Mouse (Mus musculus) heart, embryonic 15.5 days (tissue): ENCODE measurements around the gene Idh3g. TPM values are rescaled to one million over a fixed set of nuclear protein-coding genes. Genes with fewer than 3 reads are reported as not detected.

Experiments used
- ATAC-seq: fragments of 200-750 bp; cut with Nextera tagmentation; replicated peaks from 2 replicates; pipeline ENCODE4 v1.8.0; 2017; ENCODE audit warnings: low read depth, moderate TSS enrichment; ENCODE audit not compliant: insufficient number of reproducible peaks, insufficient read depth, low FRiP score
- H3K27ac ChIP-seq: fragments of 300-500 bp; sonication (generic); 2 replicates; pipeline ENCODE4 v1.5.1; 2015; ENCODE audit warnings: mild to moderate bottlenecking, inconsistent platforms
- H3K27me3 ChIP-seq: fragments of 300-500 bp; sonication (generic); 2 replicates; pipeline ENCODE4 v1.6.1; 2015; ENCODE audit warnings: inconsistent platforms
- H3K36me3 ChIP-seq: fragments of 300-500 bp; sonication (generic); 2 replicates; pipeline ENCODE4 v1.6.1; 2015; ENCODE audit warnings: mild to moderate bottlenecking, inconsistent platforms
- H3K4me1 ChIP-seq: fragments of 300-500 bp; sonication (generic); replicated peaks from 2 replicates; pipeline ENCODE4 v1.6.1; 2015; ENCODE audit warnings: inconsistent platforms
- H3K4me2 ChIP-seq: fragments of 300-500 bp; sonication (generic); 2 replicates; pipeline ENCODE4 v1.6.1; 2015; ENCODE audit warnings: inconsistent platforms, mild to moderate bottlenecking, moderate library complexity
- H3K4me3 ChIP-seq: fragments of 300-500 bp; sonication (generic); 2 replicates; pipeline ENCODE4 v1.5.1; 2015; ENCODE audit warnings: mild to moderate bottlenecking, inconsistent platforms
- H3K9ac ChIP-seq: fragments of 300-500 bp; sonication (generic); 2 replicates; pipeline ENCODE4 v1.6.1; 2015; ENCODE audit warnings: mild to moderate bottlenecking, inconsistent platforms
- H3K9me3 ChIP-seq: fragments of 300-500 bp; sonication (generic); replicated peaks from 2 replicates; pipeline ENCODE4 v1.6.1; 2016; ENCODE audit warnings: inconsistent platforms
- WGBS: fragments of 180-500 bp; shearing (Covaris S2); methylation state at CpG from one replicate; pipeline ENCODE4 v1.1.7; 2015; ENCODE audit warnings: mixed read lengths; 5-methylcytosine and 5-hydroxymethylcytosine counted together
- polyA plus RNA-seq: library from polyadenylated mRNA; unstranded; fragments of >200 nt; fragmentation: Nextera tagmentation; extraction: Ambion mirVana; gene quantifications from 2 replicates; pipeline ENCODE4 v1.2.1, GENCODE M21; 2015

Gene Idh3g
- 410 and 432 TPM in 2 replicates for polyA plus RNA-seq

DNA sequence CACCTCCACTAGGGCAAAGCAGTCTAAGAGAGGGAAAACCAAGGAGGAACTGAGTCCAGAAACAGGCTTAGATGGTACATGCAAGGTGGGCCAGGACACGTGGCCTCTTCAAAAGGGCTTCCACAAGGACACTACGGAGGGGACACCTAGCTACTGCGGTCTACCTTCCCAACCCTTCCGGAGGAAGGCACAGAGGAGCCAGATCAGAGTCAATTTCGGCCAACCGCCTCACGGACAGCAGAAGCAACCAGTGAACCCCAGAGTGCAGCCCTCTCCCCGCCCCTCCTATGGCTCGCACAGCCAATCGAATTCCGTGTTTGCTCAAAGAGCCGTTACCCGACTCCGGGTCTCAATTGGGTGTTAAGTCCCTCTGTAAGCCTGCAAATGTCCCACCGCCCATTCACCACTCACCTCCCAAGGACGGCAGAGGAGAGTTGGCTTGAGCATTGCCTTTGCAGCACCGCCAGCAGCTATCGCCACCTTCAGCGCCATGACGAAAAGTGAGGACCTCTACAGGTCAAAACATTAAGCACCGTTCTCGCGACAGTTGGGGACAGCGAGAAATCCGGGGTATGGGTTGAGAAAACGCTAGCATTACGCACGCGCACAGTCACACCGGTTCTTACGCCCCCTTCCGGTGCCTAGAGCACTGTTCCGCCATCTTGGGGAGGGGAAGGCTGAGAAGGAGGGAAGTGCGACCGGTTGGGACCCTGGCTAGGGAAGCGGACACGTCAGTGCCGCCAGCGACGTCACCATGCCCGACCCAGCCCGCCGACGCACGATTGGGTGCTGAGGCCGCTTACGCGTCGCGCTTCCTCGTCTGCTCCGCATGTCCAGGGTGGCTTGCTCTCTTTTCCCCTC, at the start of gene Idh3g, which contains the start of gene Ssr4:
TSS of gene Idh3g (minus strand) at position 534 of the 861 bp plus-strand sequence.
TSS of gene Ssr4 (plus strand) at position 665 of the 861 bp plus-strand sequence.
- Histone ChIP-seq H3K9ac (peak within 1 kb of the TSS; percentile 78), H3K9me3 (no peaks in the 10 kb centered on the region), H3K27me3 (no peaks in the 10 kb centered on the region), H3K27ac (peak within 1 kb of the TSS; percentile 96), H3K4me2 (peak within 1 kb of the TSS; percentile 63), H3K36me3 (peaks cover 17% of the 10 kb centered on the region), H3K4me3 (peak within 1 kb of the TSS; percentile 74), H3K4me1 (peaks cover 13% of the 10 kb centered on the region)
- WGBS: 13% methylated on average over 49 of the region's 52 CpGs
- peak; percentile 93 for ATAC-seq

DNA sequence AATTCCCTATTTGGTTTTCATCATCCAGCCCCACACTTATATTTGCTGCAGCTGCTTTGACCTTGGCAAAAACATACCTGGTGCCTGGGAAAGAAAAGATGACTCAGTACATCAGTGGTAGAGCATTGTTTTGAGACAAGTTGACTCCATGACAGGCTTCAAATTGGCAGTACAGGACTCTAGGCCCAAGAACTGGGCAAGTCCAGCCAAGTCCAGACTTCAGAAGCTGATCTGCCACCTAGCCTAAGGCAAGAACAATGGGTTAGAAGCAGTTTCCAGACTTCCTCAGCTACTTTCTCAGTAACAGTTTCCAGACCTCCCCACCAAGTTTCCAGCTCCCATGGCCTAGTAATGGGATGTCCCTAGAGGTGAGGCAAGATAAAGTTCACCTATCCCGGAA, 49.0 kb upstream of the Idh3g start:
- Histone ChIP-seq H3K4me2 (no peak overlapping the region), H3K4me1 (no peaks in the 10 kb centered on the region), H3K27ac (no peak overlapping the region), H3K9ac (no peak overlapping the region), H3K4me3 (no peak overlapping the region), H3K9me3 (no peaks in the 10 kb centered on the region), H3K27me3 (no peaks in the 10 kb centered on the region), H3K36me3 (no peaks in the 10 kb centered on the region)
- 90% methylated on average over 1 of the region's 1 CpGs for WGBS
- ATAC-seq: no peak

DNA sequence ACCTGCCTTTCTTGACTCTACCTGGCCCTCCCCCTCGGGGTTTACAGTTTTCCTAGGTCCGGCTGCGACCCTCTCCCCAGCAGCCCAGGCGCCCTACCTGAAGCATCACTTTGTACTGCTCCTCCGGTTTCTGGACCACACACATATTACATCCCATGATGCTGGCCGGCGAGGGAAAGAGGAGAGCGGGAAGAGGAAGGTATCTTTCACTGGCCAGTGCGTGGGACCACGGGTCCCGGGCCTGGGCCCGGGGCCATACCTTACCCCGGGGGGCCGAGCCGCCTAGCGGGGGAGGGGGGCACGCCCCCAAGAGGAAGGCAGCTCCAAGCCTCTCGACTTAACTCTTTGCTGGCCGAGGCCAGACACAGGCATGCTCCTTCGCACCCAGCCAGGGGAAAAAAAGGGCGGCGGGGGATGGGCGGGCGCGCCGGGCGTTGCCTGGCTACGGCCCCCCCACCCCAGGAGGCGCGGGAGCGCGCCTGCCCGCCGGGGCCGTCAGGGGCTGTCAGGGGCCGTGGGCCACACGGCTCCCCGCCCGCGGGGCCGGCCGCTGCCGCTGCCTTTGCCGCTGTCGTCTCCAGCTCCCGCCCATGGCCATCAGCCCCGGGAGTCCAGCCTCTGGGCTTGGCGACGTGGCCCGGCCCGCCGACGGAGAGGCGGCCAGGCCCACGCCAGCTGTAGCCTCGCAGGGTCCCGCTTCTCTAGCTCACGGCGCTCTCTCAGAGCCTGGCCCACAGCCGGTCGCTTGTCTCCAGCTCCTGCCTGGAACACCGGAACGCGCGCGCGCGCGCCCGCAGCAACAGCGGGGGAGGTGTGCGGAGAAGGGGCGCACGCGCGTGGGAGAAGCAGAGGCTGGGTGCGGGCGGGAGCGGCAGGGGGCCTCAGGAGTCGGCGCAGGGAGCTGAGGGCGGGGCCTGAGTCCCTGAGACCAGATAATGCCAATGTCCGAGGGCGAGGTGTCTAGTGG, 37.8 kb upstream of the Idh3g start, which contains the start of gene Pdzd4:
TSS of gene Pdzd4 (minus strand) at position 785 of the 967 bp plus-strand sequence.
- Histone ChIP-seq H3K27ac (no peak within 1 kb of the TSS), H3K4me3 (peak within 1 kb of the TSS; percentile 62), H3K4me2 (peak within 1 kb of the TSS; percentile 89), H3K9me3 (no peaks in the 10 kb centered on the region), H3K9ac (peak within 1 kb of the TSS; percentile 73), H3K4me1 (peaks cover 11% of the 10 kb centered on the region), H3K27me3 (peaks cover 28% of the 10 kb centered on the region), H3K36me3 (no peaks in the 10 kb centered on the region)
- peak; percentile 76 for ATAC-seq
- WGBS: 7% methylated on average over 55 of the region's 84 CpGs

DNA sequence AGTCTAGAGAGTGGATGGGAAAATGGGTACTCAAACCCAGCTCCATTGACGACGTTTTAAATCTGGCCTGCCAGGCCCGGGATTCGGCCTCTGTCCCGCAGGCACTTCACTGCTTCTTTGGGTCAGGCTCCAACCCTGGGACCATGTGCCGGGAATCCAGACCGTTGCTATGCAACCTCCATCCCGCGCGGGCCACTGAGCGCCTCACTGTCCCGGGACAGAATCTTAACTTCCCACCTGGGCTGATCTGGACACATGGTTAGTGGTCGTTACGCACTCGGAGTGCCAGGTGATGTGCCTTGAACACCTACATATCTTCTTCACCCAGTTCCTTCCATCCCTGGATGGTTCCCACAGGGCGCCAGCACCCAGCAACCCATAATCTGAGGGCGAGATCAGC, 37.0 kb upstream of the Idh3g start:
- H3K27ac ChIP-seq: no peak overlapping the region
- H3K4me2 ChIP-seq: peak overlapping the region; percentile 89
- peak overlapping the region; percentile 62 for H3K4me3 ChIP-seq
- H3K4me1 ChIP-seq: peaks cover 11% of the 10 kb centered on the region
- no peaks in the 10 kb centered on the region for H3K36me3 ChIP-seq
- ATAC-seq: no peak
- H3K9ac ChIP-seq: no peak overlapping the region
- peaks cover 28% of the 10 kb centered on the region for H3K27me3 ChIP-seq
- no peaks in the 10 kb centered on the region for H3K9me3 ChIP-seq
- 14% methylated on average over 17 of the region's 17 CpGs for WGBS

DNA sequence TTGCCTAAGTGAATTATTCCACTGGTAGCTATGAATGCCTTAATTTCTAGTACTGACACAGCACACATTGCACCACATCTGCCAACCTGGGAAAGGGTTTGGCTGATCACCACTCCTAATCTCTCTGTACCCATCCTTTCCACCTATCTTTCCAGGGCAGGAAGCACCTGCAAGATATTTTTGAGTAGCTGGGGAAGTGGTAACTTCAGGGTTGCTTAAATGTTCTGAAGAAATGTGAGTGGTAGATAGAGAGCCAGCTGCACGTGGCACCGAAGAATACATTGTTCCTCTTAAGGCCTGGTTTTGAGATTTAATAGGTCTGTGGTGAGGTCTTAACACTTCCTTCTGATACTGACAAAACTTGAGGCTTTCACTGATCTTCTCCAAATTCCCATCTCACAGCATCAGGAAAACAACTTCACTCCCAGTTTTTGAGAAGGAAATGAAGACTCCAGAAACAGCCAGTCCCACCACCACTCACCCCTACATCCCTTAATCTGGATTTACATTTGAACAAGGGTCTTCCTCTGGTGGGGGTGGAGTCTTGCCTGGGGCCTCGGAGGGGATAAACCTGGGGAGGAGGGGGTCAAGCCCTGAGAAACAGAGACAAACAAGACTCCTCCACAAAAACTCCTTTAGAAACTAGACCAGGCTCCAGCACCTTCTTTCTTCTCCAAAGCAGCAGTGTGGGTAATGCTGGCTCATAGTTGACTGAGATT, 30.1 kb upstream of the Idh3g start:
- Histone ChIP-seq H3K9ac (no peak overlapping the region), H3K4me2 (no peak overlapping the region), H3K27me3 (no peaks in the 10 kb centered on the region), H3K36me3 (no peaks in the 10 kb centered on the region), H3K27ac (no peak overlapping the region), H3K4me3 (no peak overlapping the region), H3K4me1 (peaks cover 5% of the 10 kb centered on the region), H3K9me3 (no peaks in the 10 kb centered on the region)
- 63% methylated on average over 3 of the region's 3 CpGs for WGBS
- ATAC-seq: no peak

DNA sequence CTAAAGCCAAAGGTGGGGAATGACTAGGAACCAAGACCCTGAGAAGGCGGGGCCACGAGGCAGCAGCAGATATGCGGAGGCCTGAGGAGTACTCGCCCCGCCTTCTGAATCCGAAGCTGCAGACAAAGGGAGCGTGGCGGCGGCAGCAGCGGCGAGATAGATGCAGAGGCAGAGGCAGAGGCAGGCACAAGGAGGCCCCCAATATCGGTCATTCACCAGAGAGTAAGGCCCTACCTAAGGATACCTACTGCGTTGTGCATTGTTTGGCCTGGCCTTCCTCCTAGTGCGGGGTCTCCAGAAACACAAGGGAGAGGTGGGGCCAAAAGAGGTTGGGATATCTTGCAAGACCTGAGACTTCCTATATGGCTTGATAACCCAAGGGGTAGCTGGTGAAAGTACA, 28.4 kb upstream of the Idh3g start:
- WGBS: 11% methylated on average over 14 of the region's 14 CpGs
- H3K4me1 ChIP-seq: peaks cover 5% of the 10 kb centered on the region
- no peak overlapping the region for H3K27ac ChIP-seq
- H3K9ac ChIP-seq: no peak overlapping the region
- no peak for ATAC-seq
- no peaks in the 10 kb centered on the region for H3K36me3 ChIP-seq
- H3K27me3 ChIP-seq: no peaks in the 10 kb centered on the region
- no peaks in the 10 kb centered on the region for H3K9me3 ChIP-seq
- peak overlapping the region; percentile 29 for H3K4me3 ChIP-seq
- H3K4me2 ChIP-seq: peak overlapping the region; percentile 55

DNA sequence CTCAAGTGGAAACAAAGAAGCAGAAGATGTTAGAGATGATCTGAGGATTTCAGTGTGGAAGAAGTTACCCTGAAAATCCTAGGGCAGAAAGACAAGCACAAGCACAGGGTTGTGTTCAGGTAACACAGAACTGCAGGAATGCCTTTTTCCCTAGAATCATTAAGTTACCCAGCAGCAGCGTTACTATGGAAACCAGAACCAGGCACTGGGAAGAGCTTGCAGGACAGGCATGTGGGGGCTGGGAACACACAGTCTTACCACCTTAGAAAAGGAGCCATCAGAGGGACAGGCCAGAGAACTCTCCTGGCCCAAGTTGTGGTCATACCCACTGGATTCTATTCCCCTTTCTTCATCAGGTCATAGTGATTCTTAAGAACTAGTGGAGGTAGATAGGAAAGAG, 19.1 kb upstream of the Idh3g start:
- H3K4me3 ChIP-seq: no peak overlapping the region
- no peak for ATAC-seq
- no peak overlapping the region for H3K9ac ChIP-seq
- H3K27ac ChIP-seq: no peak overlapping the region
- no peaks in the 10 kb centered on the region for H3K9me3 ChIP-seq
- H3K4me1 ChIP-seq: no peaks in the 10 kb centered on the region
- WGBS: 69% methylated on average over 1 of the region's 1 CpGs
- no peak overlapping the region for H3K4me2 ChIP-seq
- no peaks in the 10 kb centered on the region for H3K27me3 ChIP-seq
- H3K36me3 ChIP-seq: no peaks in the 10 kb centered on the region

DNA sequence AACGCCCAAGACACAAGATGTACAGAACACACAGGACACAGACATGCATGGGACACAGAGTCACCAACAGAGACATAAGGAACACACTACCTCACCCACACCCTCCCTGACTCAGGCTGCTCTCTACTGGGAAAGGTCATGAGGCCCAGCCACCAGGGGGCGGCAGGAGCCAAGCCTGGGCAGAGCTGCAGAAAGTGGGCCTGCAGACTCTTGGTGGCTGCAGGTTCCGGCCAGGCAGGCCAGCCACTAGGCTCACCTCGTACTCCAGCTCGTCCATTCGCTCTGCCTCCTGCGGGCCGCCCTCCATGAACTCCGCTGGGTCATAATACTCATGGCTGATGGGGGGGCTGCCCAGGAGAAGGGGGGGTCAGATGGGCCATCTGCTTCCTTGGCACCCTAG, 11.8 kb upstream of the Idh3g start:
- H3K4me2 ChIP-seq: no peak overlapping the region
- WGBS: 31% methylated on average over 9 of the region's 9 CpGs
- H3K9me3 ChIP-seq: no peaks in the 10 kb centered on the region
- no peaks in the 10 kb centered on the region for H3K27me3 ChIP-seq
- no peak overlapping the region for H3K9ac ChIP-seq
- H3K4me1 ChIP-seq: no peaks in the 10 kb centered on the region
- ATAC-seq: peak; percentile 59; the same call in 1 of the 2 replicates
- no peak overlapping the region for H3K27ac ChIP-seq
- no peak overlapping the region for H3K4me3 ChIP-seq
- no peaks in the 10 kb centered on the region for H3K36me3 ChIP-seq

DNA sequence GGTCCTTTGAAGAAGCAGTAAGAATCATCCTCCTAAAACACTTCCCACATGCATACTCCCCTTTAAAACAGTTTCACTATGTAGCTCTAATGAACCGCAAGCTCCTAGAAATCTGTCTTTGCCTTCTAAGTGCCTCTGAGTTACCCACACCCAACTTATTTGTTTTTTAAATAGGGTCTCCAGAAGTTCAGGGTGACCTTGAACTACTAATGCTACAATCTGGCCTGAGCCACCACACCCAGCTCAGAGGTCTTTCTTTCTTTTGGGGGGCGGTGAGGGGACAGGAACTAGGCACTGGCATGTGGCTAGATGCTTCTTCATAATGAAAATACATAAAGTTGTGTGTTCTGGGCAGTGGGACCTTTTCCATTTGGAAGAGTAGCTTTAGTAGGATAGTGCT, 10.8 kb upstream of the Idh3g start:
- Histone ChIP-seq H3K9me3 (no peaks in the 10 kb centered on the region), H3K9ac (no peak overlapping the region), H3K27me3 (no peaks in the 10 kb centered on the region), H3K4me3 (no peak overlapping the region), H3K27ac (no peak overlapping the region), H3K36me3 (no peaks in the 10 kb centered on the region), H3K4me1 (no peaks in the 10 kb centered on the region), H3K4me2 (no peak overlapping the region)
- 76% methylated on average over 2 of the region's 2 CpGs for WGBS
- ATAC-seq: no peak

DNA sequence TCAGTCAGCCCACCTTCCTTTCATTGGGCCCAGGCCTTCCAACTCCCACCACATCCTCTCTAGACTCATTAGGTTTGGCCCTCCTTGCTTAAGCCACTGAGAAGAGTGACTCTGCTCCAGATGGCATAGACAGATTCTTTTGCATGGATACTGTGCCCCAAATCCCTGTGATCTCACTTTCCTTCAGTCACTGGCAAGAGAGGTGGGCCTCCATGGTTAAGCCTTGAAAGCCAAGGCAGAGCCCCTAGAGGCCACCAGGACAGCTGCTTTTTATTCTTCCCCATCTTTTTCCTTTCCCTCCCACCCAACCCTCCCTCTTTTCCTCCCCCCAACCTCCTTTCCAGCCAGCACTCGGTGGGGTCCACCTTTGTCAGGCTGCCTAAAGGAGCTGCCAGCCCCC, 6.8 kb upstream of the Idh3g start:
- H3K4me1 ChIP-seq: peaks cover under 1% of the 10 kb centered on the region
- no peak overlapping the region for H3K4me3 ChIP-seq
- H3K4me2 ChIP-seq: no peak overlapping the region
- H3K9me3 ChIP-seq: no peaks in the 10 kb centered on the region
- no peak overlapping the region for H3K27ac ChIP-seq
- H3K36me3 ChIP-seq: peaks cover 17% of the 10 kb centered on the region
- no peak for ATAC-seq
- 25% methylated on average over 1 of the region's 1 CpGs for WGBS
- H3K27me3 ChIP-seq: no peaks in the 10 kb centered on the region
- H3K9ac ChIP-seq: no peak overlapping the region

DNA sequence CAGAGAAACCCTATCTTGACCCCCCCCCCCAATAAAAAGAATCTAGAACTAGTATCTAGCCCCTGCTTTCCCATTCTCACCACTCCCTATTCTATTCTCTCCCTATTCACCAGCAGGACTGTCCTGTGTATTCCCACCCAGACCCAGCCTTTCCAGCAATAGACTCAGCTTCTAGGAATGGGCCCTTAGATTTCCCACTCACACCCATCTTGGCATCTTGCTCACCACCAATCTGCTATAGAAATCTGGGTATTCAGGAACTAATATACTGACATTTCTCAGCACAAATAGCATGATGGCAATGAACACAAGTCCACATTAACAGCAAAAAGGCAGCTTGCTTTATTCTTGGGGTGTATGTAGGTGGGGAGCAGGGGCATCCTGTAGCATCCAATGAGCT, 6.3 kb upstream of the Idh3g start:
- H3K4me3 ChIP-seq: no peak overlapping the region
- H3K4me1 ChIP-seq: peaks cover 5% of the 10 kb centered on the region
- H3K27ac ChIP-seq: no peak overlapping the region
- H3K4me2 ChIP-seq: no peak overlapping the region
- no peak overlapping the region for H3K9ac ChIP-seq
- H3K36me3 ChIP-seq: peaks cover 17% of the 10 kb centered on the region
- no peaks in the 10 kb centered on the region for H3K27me3 ChIP-seq
- no peaks in the 10 kb centered on the region for H3K9me3 ChIP-seq
- no peak for ATAC-seq
